Mouse (Mus musculus) skeletal muscle tissue, adult 2 months (tissue): Measurements from ENCODE around the gene Tes.

Experiments
- DNase-seq: peaks from one replicate; pipeline ENCODE4 v3.0.0-alpha.2; 2012; ENCODE audit warnings: low read depth, low spot score

Gene Tes

DNA sequence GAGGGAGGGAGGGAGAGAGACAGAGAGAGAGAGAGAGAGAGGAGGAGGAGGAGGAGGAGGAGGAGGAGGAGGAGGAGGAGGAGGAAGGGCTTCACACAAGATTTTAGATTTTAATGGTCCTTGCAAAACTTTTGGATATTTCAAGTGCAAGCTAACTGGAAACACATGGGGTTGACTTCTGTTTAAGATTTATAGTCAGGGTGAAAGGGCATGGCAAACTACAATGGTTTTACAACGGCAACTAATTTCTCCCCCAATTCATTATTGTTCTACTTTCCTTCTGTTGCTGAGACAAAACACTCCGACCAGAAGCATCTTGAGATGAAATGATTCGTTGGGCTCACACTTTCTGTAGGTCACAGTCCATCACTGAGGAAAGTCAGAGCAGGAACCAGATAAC lies 87.6 kb downstream of the Tes start:
- DNase-seq = no peak
